Mouse (Mus musculus) Muller cell, postnatal 12 days (primary cell): Measurements from ENCODE around the gene Plcg1.

Experiments used
- DNase-seq: peaks from one replicate; pipeline ENCODE4 v3.0.0-alpha.2; 2015; ENCODE audit errors: inconsistent ontology term

Plcg1 gene

GRCm38 (mm10) chr2:160735706-160736310 is 4.7 kb downstream of the Plcg1 start:
- DNase-seq: no peak

GRCm38 (mm10) chr2:160736466-160736865 is 5.4 kb downstream of the Plcg1 start:
- no peak for DNase-seq

- no peak for DNase-seq
Measured at GRCm38 (mm10) chr2:160738354-160738753, 7.3 kb downstream of the Plcg1 start.

GRCm38 (mm10) chr2:160739647-160740356 is 8.7 kb downstream of the Plcg1 start:
- peak; percentile 12 for DNase-seq

- DNase-seq: peak; percentile 22
Measured at GRCm38 (mm10) chr2:160740521-160741156, 9.5 kb downstream of the Plcg1 start.

DNA sequence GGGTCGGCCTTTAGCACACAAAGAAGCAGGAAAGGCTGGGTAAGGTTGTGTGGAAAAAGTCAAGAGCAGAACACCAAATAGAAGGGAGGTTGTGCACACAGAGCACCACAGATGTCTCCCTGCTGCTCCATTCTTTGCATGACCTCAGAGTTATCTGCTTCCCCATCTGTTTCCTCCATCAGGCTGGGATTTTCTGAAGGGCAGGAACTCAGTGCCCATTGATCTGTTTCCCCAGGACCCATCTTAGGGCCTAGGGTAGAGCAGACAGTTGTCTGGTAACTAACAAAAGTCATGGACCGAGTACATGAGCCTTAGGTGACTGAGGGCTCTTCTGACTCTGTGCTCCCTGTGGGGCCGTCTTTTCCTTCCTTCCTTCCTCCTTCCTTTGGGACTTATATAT is 10.5 kb downstream of the Plcg1 start:
- DNase-seq: no peak

DNA sequence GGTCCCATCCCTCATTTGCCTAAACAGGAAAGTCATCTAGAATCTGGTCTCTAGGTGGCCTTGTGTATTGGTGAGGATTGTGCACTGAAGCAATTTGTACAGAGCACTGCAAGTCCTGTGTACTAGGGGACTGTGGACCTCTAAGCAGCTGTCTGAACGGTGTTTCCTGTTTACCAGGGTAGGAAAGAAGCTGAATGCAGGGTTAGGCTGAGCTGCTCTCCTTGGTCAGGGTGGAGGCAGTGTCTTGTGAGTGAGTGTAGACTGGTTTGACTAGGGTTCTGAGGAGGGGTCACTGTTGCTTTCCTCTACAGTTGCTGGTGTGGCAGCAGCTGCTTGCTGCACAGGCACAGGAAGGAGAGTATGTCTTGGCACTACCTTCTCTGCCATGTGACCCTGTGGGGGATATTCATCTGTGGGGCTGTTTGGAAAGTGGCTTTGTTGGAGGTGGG is 11.1 kb downstream of the Plcg1 start:
- no peak for DNase-seq

GRCm38 (mm10) chr2:160744040-160744822 is 13.1 kb downstream of the Plcg1 start:
- no peak for DNase-seq

DNA sequence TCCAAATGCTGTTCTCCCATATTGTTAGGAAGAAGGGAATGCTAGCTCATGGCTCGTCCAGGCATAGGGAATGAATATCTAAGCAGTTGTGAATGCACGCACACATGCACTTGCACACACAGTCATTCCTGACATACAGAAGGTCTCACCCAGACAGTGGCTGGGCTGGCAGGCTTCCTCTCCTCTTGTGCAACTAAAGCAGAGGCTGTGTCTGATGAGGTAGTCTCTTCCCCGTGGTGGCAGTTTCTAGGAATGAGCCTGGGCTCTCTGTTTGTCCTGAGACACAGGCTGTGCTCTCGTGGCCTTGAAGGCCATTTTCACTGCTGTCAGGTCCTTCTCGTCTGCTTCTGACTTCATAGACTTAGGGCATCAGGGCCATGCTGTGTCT is 13.7 kb downstream of the Plcg1 start:
- DNase-seq: no peak

DNA sequence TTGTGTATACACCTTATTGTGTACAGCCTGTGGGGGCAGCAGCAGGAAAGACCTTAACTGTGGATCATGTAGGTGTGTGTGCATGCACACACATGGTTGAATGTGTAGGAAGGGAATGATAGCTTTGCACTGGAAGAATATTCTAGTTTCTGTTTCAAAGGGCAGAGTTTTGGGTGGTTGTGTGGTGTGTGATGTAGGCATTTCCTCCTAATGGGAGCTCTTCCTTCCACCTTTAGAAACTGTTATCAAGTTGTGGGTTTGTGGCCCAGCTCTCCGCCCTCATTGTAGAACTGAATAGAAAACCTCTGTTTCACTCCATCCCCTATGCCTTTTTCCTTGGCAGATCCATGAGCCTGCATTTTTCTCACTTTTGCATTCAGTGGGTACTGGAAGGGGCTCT is 14.4 kb downstream of the Plcg1 start:
- no peak for DNase-seq

DNA sequence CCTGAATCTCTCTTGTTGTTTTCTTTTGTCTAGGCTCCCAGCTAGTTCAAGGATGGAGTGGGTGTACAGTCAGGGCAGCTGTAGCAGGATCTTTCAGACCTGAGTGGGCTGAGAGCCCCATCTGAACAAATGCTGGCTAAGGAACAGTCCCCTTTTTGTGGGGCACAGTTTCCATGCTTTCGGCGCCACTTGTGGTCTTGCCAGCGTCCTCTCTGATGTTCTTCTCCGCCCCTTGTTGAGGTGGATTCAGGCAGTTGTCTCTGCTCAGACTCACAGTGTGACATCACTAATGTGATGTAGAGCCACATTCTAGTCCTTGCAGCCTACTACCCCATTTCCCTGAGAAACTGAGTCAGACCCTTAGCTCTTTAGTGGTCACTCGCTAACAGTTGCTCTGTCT is 15.5 kb downstream of the Plcg1 start:
- no peak for DNase-seq

DNA sequence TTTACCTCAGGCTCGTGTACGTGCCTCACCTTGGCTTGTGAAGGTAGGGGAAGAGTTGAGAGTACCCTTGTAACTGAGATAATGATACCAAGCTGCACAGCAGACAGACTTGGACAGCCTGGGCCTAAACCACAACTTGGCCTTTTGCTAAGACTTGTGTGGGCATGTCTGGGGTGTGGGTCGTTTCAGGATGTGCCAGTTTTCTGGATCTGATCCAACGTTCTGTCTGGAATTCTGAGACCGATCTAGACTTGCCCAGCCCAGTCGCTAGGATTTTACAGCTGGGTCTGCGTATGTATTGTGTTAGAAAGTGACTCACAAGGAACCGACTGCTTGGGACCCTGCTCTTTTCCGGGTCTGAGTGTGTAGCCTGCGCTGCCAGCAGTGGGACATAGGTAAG is 16.0 kb downstream of the Plcg1 start:
- no peak for DNase-seq

GRCm38 (mm10) chr2:160756583-160757203 is 25.6 kb downstream of the Plcg1 start:
- DNase-seq: no peak

GRCm38 (mm10) chr2:160760433-160761184 is 29.5 kb downstream of the Plcg1 start:
- no peak for DNase-seq

DNA sequence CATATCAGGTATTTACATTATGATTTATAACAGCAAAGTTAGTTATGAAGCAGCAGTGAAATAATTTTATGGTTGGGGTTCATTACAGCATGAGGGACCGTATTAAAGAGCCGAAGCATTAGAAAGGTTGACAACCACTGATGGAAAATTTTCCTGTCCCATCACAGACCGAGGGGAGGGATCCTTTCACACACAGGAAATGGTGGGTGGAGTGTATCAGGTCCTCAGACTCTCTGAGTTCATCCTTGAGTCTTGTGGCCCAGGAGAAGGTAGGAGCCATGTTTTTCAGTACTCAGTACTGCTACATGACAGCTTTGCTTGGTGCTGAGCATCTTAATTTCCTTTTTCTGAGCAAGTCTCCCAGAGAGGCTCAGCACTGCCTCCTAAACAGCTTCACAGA is 32.7 kb downstream of the Plcg1 start:
- DNase-seq: no peak

GRCm38 (mm10) chr2:160764386-160764785 is 33.3 kb downstream of the Plcg1 start:
- DNase-seq: no peak

DNA sequence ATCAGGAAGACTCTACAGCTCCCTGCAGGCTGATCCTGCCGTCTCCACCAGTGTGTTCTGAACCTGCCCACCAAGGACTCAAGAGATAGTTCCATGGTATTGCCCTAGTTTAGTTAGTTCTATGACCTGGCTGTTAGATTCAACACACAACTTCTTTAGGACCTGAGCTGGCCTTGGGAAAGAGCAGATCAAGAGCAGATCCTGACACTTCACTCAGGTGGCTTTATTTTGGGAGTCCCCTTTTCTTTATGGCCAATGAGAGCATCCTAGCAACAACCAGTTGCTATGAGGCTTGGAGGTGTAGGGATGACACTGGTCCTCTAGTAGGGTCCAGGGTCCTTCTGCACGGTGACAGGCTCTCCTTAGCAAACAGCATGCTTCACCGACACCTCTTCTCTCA is 34.0 kb downstream of the Plcg1 start:
- DNase-seq: no peak

GRCm38 (mm10) chr2:160766371-160766771 is 35.3 kb downstream of the Plcg1 start:
- peak; percentile 83 for DNase-seq

GRCm38 (mm10) chr2:160767201-160767600 is 36.1 kb downstream of the Plcg1 start:
- no peak for DNase-seq

GRCm38 (mm10) chr2:160768097-160768695 is 37.1 kb downstream of the Plcg1 start:
- no peak for DNase-seq

GRCm38 (mm10) chr2:160768997-160769396 is 37.9 kb downstream of the Plcg1 start:
- no peak for DNase-seq
